Mouse (Mus musculus) 3134 (cell line): ENCODE results near the gene 2010300C02Rik.

Experiments used
- DNase-seq: peaks from one replicate; pipeline ENCODE4 v3.0.0-alpha.2; 2011; ENCODE audit warnings: low spot score; ENCODE audit not compliant: insufficient read length; ENCODE audit errors: extremely low read depth

The 2010300C02Rik gene

GRCm38 (mm10) chr1:37583795-37584464 lies 136.0 kb downstream of the 2010300C02Rik start:
- DNase-seq = no peak

- no peak for DNase-seq
Measured at GRCm38 (mm10) chr1:37583167-37583566, 136.7 kb downstream of the 2010300C02Rik start.

GRCm38 (mm10) chr1:37579686-37580085 lies 140.2 kb downstream of the 2010300C02Rik start:
- no peak for DNase-seq

GRCm38 (mm10) chr1:37572528-37573272 lies 147.2 kb downstream of the 2010300C02Rik start:
- no peak for DNase-seq

- no peak for DNase-seq
Measured at GRCm38 (mm10) chr1:37568379-37568778, 151.5 kb downstream of the 2010300C02Rik start.

GRCm38 (mm10) chr1:37566754-37567153 lies 153.1 kb downstream of the 2010300C02Rik start:
- DNase-seq = no peak

- no peak for DNase-seq
Measured at GRCm38 (mm10) chr1:37566344-37566743, 153.5 kb downstream of the 2010300C02Rik start.

GRCm38 (mm10) chr1:37565396-37565795 lies 154.5 kb downstream of the 2010300C02Rik start:
- DNase-seq = no peak

- no peak for DNase-seq
Measured at GRCm38 (mm10) chr1:37561955-37562354, 157.9 kb downstream of the 2010300C02Rik start.
